Mouse (Mus musculus) heart, embryonic 14.5 days (tissue): ENCODE data around the gene Kif18a. TPM values are rescaled to one million over a fixed set of nuclear protein-coding genes. Genes with fewer than 3 reads are reported as not detected.

ENCODE experiments used
- ATAC-seq: fragments of 200-750 bp; cut with Nextera tagmentation; 2 replicates; pipeline ENCODE4 v1.8.0; 2017; ENCODE audit warnings: low read depth, moderate TSS enrichment; ENCODE audit not compliant: insufficient number of reproducible peaks, insufficient read depth, low FRiP score
- H3K27ac ChIP-seq, 2 experiments: fragments of 200-500 bp in 1 of 2; fragments of 300-500 bp in 1 of 2; sonication (generic) in 1 of 2; replicated peaks in 1 of 2; 2 replicates each; pipeline ENCODE4 v1.5.1; 2012 to 2014; ENCODE audit warnings: low read depth in 2 of 2, low read length in 2 of 2, control low read depth in 1 of 2, mild to moderate bottlenecking in 1 of 2, mixed read lengths in 1 of 2; ENCODE audit not compliant: control insufficient read depth in 1 of 2, insufficient read depth in 1 of 2
- H3K27me3 ChIP-seq: fragments of 300-500 bp; sonication (generic); 2 replicates; pipeline ENCODE4 v1.6.1; 2014; ENCODE audit warnings: mild to moderate bottlenecking, low read length, control low read depth; ENCODE audit not compliant: control insufficient read depth, insufficient read depth
- H3K36me3 ChIP-seq: fragments of 300-500 bp; sonication (generic); 2 replicates; pipeline ENCODE4 v1.6.1; 2014; ENCODE audit warnings: mild to moderate bottlenecking, control low read depth, low read length, mixed read lengths; ENCODE audit not compliant: control insufficient read depth, insufficient read depth
- H3K4me1 ChIP-seq, 2 experiments: fragments of 200-500 bp in 1 of 2; fragments of 300-500 bp in 1 of 2; sonication (generic) in 1 of 2; 2 replicates each; pipeline ENCODE4 v1.6.1; 2012 to 2014; ENCODE audit warnings: low read length in 2 of 2, control low read depth in 1 of 2, mixed read lengths in 1 of 2; ENCODE audit not compliant: control insufficient read depth in 2 of 2, insufficient read depth in 2 of 2
- H3K4me2 ChIP-seq: fragments of 300-500 bp; sonication (generic); 2 replicates; pipeline ENCODE4 v1.6.1; 2014; ENCODE audit warnings: mild to moderate bottlenecking, low read length
- H3K4me3 ChIP-seq, 2 experiments: fragments of 200-500 bp in 1 of 2; fragments of 300-500 bp in 1 of 2; sonication (generic) in 1 of 2; 2 replicates each; pipeline ENCODE4 v1.5.1; 2012 to 2014; ENCODE audit warnings: low read length in 2 of 2, mild to moderate bottlenecking in 2 of 2, control low read depth in 1 of 2, low read depth in 1 of 2, moderate library complexity in 1 of 2; ENCODE audit not compliant: control insufficient read depth in 1 of 2, insufficient read depth in 1 of 2
- H3K9ac ChIP-seq: fragments of 300-500 bp; sonication (generic); 2 replicates; pipeline ENCODE4 v1.6.1; 2014; ENCODE audit warnings: mild to moderate bottlenecking, low read length
- H3K9me3 ChIP-seq: fragments of 300-500 bp; sonication (generic); 2 replicates; pipeline ENCODE4 v1.6.1; 2016; ENCODE audit warnings: low read length, control low read depth; ENCODE audit not compliant: control insufficient read depth
- WGBS: fragments of 180-500 bp; shearing (Covaris S2); extraction: QIAGEN DNeasy Blood & Tissue Kit; methylation state at CpG from one replicate; pipeline ENCODE4 v1.1.7; 2014; 5-methylcytosine and 5-hydroxymethylcytosine counted together
- polyA plus RNA-seq: library from polyadenylated mRNA; unstranded; fragments of >200 nt; fragmentation: Nextera tagmentation; extraction: Ambion mirVana; gene quantifications from 2 replicates; pipeline ENCODE4 v1.2.1, GENCODE M21; 2014

Kif18a gene
- polyA plus RNA-seq, 1 experiment from 2014 or later = 12.6 TPM

- Histone ChIP-seq H3K4me1 (no peaks in the 10 kb centered on the region), H3K4me3 (no peak overlapping the region), H3K27ac (no peak overlapping the region), H3K9me3 (no peaks in the 10 kb centered on the region), H3K9ac (no peak overlapping the region), H3K27me3 (no peaks in the 10 kb centered on the region), H3K36me3 (peaks cover 44% of the 10 kb centered on the region), H3K4me2 (no peak overlapping the region)
- no peak for ATAC-seq
Observed at GRCm38 (mm10) chr2:109303638-109304037, 23.1 kb downstream of the Kif18a start.

- no peaks in the 10 kb centered on the region for H3K9me3 ChIP-seq
- H3K4me1 ChIP-seq = no peaks in the 10 kb centered on the region
- no peak for ATAC-seq
- 94% methylated on average over 5 of the region's 5 CpGs for WGBS
- no peaks in the 10 kb centered on the region for H3K27me3 ChIP-seq
- H3K4me2 ChIP-seq = no peak overlapping the region
- H3K4me3 ChIP-seq = no peak overlapping the region
- H3K36me3 ChIP-seq = peaks cover 37% of the 10 kb centered on the region
- H3K9ac ChIP-seq = no peak overlapping the region
- no peak overlapping the region for H3K27ac ChIP-seq
Observed at GRCm38 (mm10) chr2:109311369-109311768, 30.8 kb downstream of the Kif18a start.

- 49% methylated on average over 1 of the region's 1 CpGs for WGBS
- Histone ChIP-seq H3K27me3 (no peaks in the 10 kb centered on the region), H3K4me3 (no peak overlapping the region)
Observed at GRCm38 (mm10) chr2:109331807-109332206, 51.3 kb downstream of the Kif18a start.

GRCm38 (mm10) chr2:109334237-109334636 lies 53.7 kb downstream of the Kif18a start:
- Histone ChIP-seq H3K4me2 (no peak overlapping the region), H3K9me3 (no peaks in the 10 kb centered on the region), H3K4me1 (no peaks in the 10 kb centered on the region), H3K36me3 (peaks cover 27% of the 10 kb centered on the region), H3K9ac (no peak overlapping the region), H3K27ac (no peak overlapping the region), H3K4me3 (no peak overlapping the region), H3K27me3 (no peaks in the 10 kb centered on the region)
- 94% methylated on average over 5 of the region's 5 CpGs for WGBS
- ATAC-seq = no peak

More at GRCm38 (mm10) chr2:109331807-109332206, 51.3 kb downstream of the Kif18a start:
- Histone ChIP-seq H3K9ac (no peak overlapping the region), H3K4me2 (no peak overlapping the region), H3K36me3 (peaks cover 16% of the 10 kb centered on the region), H3K27ac (no peak overlapping the region), H3K4me1 (no peaks in the 10 kb centered on the region), H3K9me3 (no peaks in the 10 kb centered on the region)
- ATAC-seq = no peak

- Histone ChIP-seq H3K4me2 (no peak overlapping the region), H3K9me3 (no peaks in the 10 kb centered on the region), H3K9ac (no peak overlapping the region), H3K27ac (no peak overlapping the region), H3K27me3 (no peaks in the 10 kb centered on the region), H3K4me1 (no peaks in the 10 kb centered on the region), H3K4me3 (no peak overlapping the region), H3K36me3 (peaks cover 28% of the 10 kb centered on the region)
- ATAC-seq = no peak
- WGBS = 88% methylated on average over 1 of the region's 1 CpGs
Observed at GRCm38 (mm10) chr2:109335765-109336164, 55.2 kb downstream of the Kif18a start.

GRCm38 (mm10) chr2:109345386-109345785 lies 64.8 kb downstream of the Kif18a start:
- Histone ChIP-seq H3K9ac (no peak overlapping the region), H3K27ac (no peak overlapping the region), H3K4me3 (no peak overlapping the region), H3K4me1 (no peaks in the 10 kb centered on the region), H3K4me2 (no peak overlapping the region), H3K36me3 (no peaks in the 10 kb centered on the region), H3K9me3 (no peaks in the 10 kb centered on the region), H3K27me3 (no peaks in the 10 kb centered on the region)
- no peak for ATAC-seq
- WGBS = 78% methylated on average over 4 of the region's 4 CpGs

GRCm38 (mm10) chr2:109348742-109349141 lies 68.2 kb downstream of the Kif18a start:
- Histone ChIP-seq H3K9me3 (no peaks in the 10 kb centered on the region), H3K36me3 (no peaks in the 10 kb centered on the region), H3K4me3 (no peak overlapping the region), H3K27me3 (no peaks in the 10 kb centered on the region), H3K27ac (no peak overlapping the region), H3K9ac (no peak overlapping the region), H3K4me2 (no peak overlapping the region), H3K4me1 (no peaks in the 10 kb centered on the region)
- ATAC-seq = no peak
- WGBS = 74% methylated on average over 4 of the region's 4 CpGs

GRCm38 (mm10) chr2:109358456-109359141 lies 78.1 kb downstream of the Kif18a start:
- Histone ChIP-seq H3K27ac (no peak overlapping the region), H3K4me3 (no peak overlapping the region), H3K36me3 (no peaks in the 10 kb centered on the region), H3K9me3 (no peaks in the 10 kb centered on the region), H3K4me1 (no peaks in the 10 kb centered on the region), H3K4me2 (no peak overlapping the region), H3K9ac (no peak overlapping the region), H3K27me3 (no peaks in the 10 kb centered on the region)
- no peak for ATAC-seq
- WGBS = 78% methylated on average over 3 of the region's 3 CpGs
